Mouse (Mus musculus) T-helper 17 cell (primary cell): ENCODE measurements around the gene Akap6.
"Not testable (repeated sequence)": the region's sequence is repeated elsewhere in the genome, so short reads cannot be mapped to it uniquely, and the experiment has no call there.

Experiments
- in situ Hi-C, 2 experiments: fragments of 300-600 bp; cut with MboI, MseI; formaldehyde crosslinking; loops; 1 replicate in 1 of 2; 2 replicates in 1 of 2; pipeline ENCODE4 v1.15.1; 2025; ENCODE audit warnings: high pct_unique_total_duplicates in 2 of 2

Gene Akap6

GRCm38 (mm10) chr12:52711857-52712640 lies 12.9 kb downstream of the Akap6 start:
- in situ Hi-C loops = no loop called here

- in situ Hi-C loops = no loop called here
Observed at GRCm38 (mm10) chr12:52718392-52718791, 19.2 kb downstream of the Akap6 start.

- in situ Hi-C loops = no loop called here
Observed at GRCm38 (mm10) chr12:52719232-52719631, 20.0 kb downstream of the Akap6 start.

GRCm38 (mm10) chr12:52719681-52720080 lies 20.5 kb downstream of the Akap6 start:
- in situ Hi-C loops = no loop called here

- in situ Hi-C loops = not testable (repeated sequence)
Observed at GRCm38 (mm10) chr12:52724039-52724615, 24.9 kb downstream of the Akap6 start.

- in situ Hi-C loops = no loop called here
Observed at GRCm38 (mm10) chr12:52726434-52727231, 27.4 kb downstream of the Akap6 start.

- in situ Hi-C loops = no loop called here
Observed at GRCm38 (mm10) chr12:52729396-52729795, 30.2 kb downstream of the Akap6 start.

GRCm38 (mm10) chr12:52735161-52735560 lies 36.0 kb downstream of the Akap6 start:
- in situ Hi-C loops = not testable (repeated sequence)

GRCm38 (mm10) chr12:52737151-52737550 lies 38.0 kb downstream of the Akap6 start:
- in situ Hi-C loops = no loop called here

GRCm38 (mm10) chr12:52739326-52739725 lies 40.1 kb downstream of the Akap6 start:
- in situ Hi-C loops = no loop called here

- in situ Hi-C loops = no loop called here
Observed at GRCm38 (mm10) chr12:52741801-52742200, 42.6 kb downstream of the Akap6 start.

- in situ Hi-C loops = no loop called here
Observed at GRCm38 (mm10) chr12:52750006-52750405, 50.8 kb downstream of the Akap6 start.

GRCm38 (mm10) chr12:52755649-52756048 lies 56.5 kb downstream of the Akap6 start:
- in situ Hi-C loops = no loop called here

- in situ Hi-C loops = no loop called here
Observed at GRCm38 (mm10) chr12:52757881-52758280, 58.7 kb downstream of the Akap6 start.

- in situ Hi-C loops = loop anchor here in 1 of 2 experiments (10.0 kb wide), 1 partner anchor 639 kb away; no protein-coding TSS in a partner anchor
Observed at GRCm38 (mm10) chr12:52764046-52764445, 64.9 kb downstream of the Akap6 start.

GRCm38 (mm10) chr12:52764810-52765209 lies 65.6 kb downstream of the Akap6 start:
- in situ Hi-C loops = loop anchor here in 1 of 2 experiments (10.0 kb wide), 1 partner anchor 640 kb away; no protein-coding TSS in a partner anchor

- in situ Hi-C loops = loop anchor here in 1 of 2 experiments (10.0 kb wide), 1 partner anchor 645 kb away; no protein-coding TSS in a partner anchor
Observed at GRCm38 (mm10) chr12:52769561-52769960, 70.4 kb downstream of the Akap6 start.

GRCm38 (mm10) chr12:52771931-52772330 lies 72.7 kb downstream of the Akap6 start:
- in situ Hi-C loops = loop anchor here in 1 of 2 experiments (5.0 kb wide), 1 partner anchor 130 kb away; no protein-coding TSS in a partner anchor

- in situ Hi-C loops = loop anchor here in 1 of 2 experiments (5.0 kb wide), 1 partner anchor 130 kb away; no protein-coding TSS in a partner anchor
Observed at GRCm38 (mm10) chr12:52772494-52773280, 73.5 kb downstream of the Akap6 start.

GRCm38 (mm10) chr12:52773847-52774246 lies 74.7 kb downstream of the Akap6 start:
- in situ Hi-C loops = loop anchor here in 1 of 2 experiments (5.0 kb wide), 1 partner anchor 132 kb away; no protein-coding TSS in a partner anchor

- in situ Hi-C loops = loop anchor here in 1 of 2 experiments (5.0 kb wide), 1 partner anchor 132 kb away; no protein-coding TSS in a partner anchor
Observed at GRCm38 (mm10) chr12:52774382-52774781, 75.2 kb downstream of the Akap6 start.
